Mouse (Mus musculus): ENCODE measurements around the gene Tesc.

The Tesc gene

GRCm38 (mm10) chr5:118079839-118080250 lies 52.3 kb downstream of the Tesc start:
- no peak for DNase-seq

GRCm38 (mm10) chr5:118081374-118081949 lies 53.9 kb downstream of the Tesc start:
- no peak for DNase-seq

- no peak for DNase-seq
Measured at GRCm38 (mm10) chr5:118081996-118082395, 54.5 kb downstream of the Tesc start.

- no peak for DNase-seq
Measured at GRCm38 (mm10) chr5:118083060-118083638, 55.6 kb downstream of the Tesc start.

GRCm38 (mm10) chr5:118084171-118084727 lies 56.7 kb downstream of the Tesc start:
- no peak for DNase-seq

- DNase-seq: no peak
Measured at GRCm38 (mm10) chr5:118085313-118085712, 57.8 kb downstream of the Tesc start.

- DNase-seq: no peak
Measured at GRCm38 (mm10) chr5:118086956-118087355, 59.4 kb downstream of the Tesc start.

- DNase-seq: no peak
Measured at GRCm38 (mm10) chr5:118089102-118089501, 61.6 kb downstream of the Tesc start.

- no peak for DNase-seq
Measured at GRCm38 (mm10) chr5:118090101-118090500, 62.6 kb downstream of the Tesc start.

- no peak for DNase-seq
Measured at GRCm38 (mm10) chr5:118090837-118091236, 63.3 kb downstream of the Tesc start.

- DNase-seq: no peak
Measured at GRCm38 (mm10) chr5:118093321-118094035, 65.9 kb downstream of the Tesc start.

- DNase-seq: no peak
Measured at GRCm38 (mm10) chr5:118095433-118095832, 67.9 kb downstream of the Tesc start.

- no peak for DNase-seq
Measured at GRCm38 (mm10) chr5:118095849-118096248, 68.3 kb downstream of the Tesc start.

- DNase-seq: no peak
Measured at GRCm38 (mm10) chr5:118096317-118096716, 68.8 kb downstream of the Tesc start.

GRCm38 (mm10) chr5:118099069-118099869 lies 71.7 kb downstream of the Tesc start:
- DNase-seq: no peak

- DNase-seq: no peak
Measured at GRCm38 (mm10) chr5:118099870-118100478, 72.4 kb downstream of the Tesc start.

GRCm38 (mm10) chr5:118105536-118105935 lies 78.0 kb downstream of the Tesc start:
- no peak for DNase-seq

GRCm38 (mm10) chr5:118106667-118107066 lies 79.1 kb downstream of the Tesc start:
- no peak for DNase-seq

GRCm38 (mm10) chr5:118108124-118108793 lies 80.7 kb downstream of the Tesc start:
- DNase-seq: peak; percentile 53

- DNase-seq: no peak
Measured at GRCm38 (mm10) chr5:118108794-118109440, 81.4 kb downstream of the Tesc start.
